Mouse (Mus musculus) spleen, postnatal 36 days (tissue): ENCODE data around the gene Nomo1.

Experiments used
- DNase-seq, 2 experiments: peaks; one replicate each; pipeline ENCODE4 v3.0.0; 2022; ENCODE audit warnings: low spot score in 2 of 2, mixed read lengths in 1 of 2

The Nomo1 gene

DNA sequence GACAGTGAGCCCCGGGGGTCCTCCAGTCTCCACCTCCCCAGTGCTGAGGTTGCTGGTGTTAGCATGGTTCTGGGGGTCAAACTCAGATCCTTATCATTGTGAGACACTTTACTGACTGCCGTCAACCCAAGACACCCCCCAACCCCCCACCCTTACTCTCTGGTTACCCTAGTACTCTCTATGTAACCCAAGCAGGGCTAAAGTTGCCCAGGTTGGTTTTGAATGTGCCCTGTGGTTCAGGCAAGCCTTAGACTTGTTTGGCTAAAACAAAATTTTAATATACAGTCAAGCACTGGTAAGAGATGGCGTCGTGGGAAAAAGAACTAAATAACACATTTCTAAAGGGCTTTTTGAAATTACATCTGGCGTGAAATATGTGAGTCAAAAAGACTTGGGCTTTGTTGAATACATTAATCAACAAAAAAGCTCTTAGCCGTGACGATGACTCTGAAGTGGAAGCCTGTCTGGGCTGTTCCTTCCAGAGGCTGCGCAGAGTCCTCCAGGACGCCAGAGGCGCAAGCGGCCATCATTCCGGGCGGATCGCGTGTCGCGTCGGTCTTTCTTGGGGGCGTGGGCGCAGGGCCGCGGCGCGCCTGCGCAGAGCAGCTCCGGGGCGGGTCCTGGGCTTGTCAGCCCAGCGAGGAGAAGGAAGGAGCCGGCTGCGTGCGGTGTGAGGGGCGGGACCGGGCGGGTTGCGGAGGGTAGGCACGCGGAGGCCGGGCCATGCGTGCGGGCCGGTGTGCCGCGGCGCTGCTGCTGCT is at the start of gene Nomo1:
Gene Nomo1 (plus strand): TSS at position 590 of the 761 bp plus-strand sequence.
- peak; percentile 96 for DNase-seq

DNA sequence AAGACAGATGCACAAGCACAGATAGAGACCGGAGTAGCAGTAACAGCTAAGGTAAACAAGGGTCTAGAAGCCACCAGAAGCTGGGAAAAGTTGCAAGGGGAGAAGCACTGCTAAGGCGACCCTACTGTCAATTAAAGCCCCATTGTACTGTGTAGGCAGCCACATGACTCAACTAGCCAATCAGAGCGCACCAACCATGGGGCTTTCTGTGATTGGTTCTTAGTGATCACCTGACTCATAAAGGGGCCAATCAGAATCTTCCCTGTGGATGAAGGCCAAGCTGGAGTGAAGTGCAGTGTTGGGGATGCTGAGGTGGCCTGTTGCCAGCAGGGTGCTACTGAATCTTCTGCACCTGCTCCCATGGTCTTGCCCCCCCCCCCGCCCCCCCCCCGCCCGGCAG is 46.6 kb upstream of the Nomo1 start:
- no peak for DNase-seq

DNA sequence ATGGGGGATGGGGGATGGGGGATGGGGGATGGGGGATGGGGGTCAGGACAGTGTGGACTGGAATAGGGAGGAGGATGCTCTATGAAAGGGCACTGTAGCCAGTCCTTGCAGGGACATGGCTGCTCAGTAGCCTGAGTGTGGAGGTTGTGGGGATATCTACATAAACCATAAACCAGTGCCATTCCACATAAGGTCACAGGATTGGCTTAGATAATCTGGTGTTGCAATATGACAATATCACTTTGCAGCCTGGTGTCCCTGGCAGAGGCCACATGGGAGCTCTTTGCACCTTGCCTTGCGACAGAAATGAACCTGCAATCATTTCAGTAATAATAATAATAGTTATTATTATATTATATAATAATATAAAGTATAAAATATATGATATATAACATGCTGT is 45.2 kb upstream of the Nomo1 start:
- DNase-seq: no peak

DNA sequence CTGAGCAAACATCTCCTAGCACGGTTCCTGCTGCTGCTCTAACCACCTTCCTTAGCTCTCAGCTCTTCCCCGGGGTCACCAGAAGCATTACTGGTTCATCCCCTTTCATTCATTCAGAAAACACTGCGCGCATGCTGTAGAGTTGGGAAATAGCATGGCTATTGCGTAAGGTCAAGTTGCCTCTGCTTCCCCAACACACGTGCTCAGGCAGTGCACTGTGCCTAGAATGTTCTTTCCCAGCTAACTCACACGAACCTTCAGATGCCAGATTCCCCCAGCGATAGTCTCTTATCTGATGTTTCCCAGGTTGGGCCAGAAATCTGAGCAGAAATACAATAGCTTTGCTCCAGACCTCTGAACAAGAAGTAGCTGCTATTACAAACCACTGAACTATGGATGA is 41.0 kb upstream of the Nomo1 start:
- DNase-seq: no peak

DNA sequence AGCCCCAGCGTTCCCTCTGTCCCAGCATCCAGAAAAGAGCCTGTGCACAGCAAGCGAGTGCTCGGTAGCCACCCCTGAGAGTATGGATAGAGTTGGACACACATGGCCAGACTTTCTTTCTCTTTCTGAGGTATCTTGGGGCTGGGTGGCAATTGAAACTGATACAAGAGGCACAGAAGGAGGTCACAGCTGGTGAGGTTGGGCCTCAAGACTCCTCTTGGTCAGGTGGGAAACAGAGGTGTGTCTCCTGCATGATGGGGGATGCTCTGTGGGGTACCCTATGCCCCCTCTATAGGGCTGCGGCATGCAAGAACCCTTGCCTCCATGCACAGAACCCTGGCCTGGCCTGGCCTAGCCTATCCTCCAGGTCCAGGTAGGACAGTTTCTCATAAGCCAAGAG is 32.9 kb upstream of the Nomo1 start:
- no peak for DNase-seq

DNA sequence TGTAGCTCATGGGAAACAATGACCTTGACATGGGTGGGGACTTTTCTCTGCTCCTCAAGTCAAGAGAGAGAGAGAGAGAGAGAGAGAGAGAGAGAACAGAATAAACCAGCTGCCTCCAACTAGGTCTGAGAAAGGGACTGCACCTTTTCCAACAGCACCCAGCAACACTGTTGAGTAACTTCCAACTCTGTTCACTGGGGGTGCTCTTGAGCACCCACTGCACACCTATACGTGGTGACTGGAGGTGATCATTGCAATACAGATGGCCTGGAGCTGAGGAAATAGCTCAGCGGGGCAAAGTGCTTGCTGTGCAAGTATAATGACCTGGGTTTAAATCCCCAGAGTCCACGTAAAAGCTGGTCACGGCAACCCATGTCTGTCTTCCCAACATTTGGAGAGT is 30.8 kb upstream of the Nomo1 start:
- DNase-seq: no peak

DNA sequence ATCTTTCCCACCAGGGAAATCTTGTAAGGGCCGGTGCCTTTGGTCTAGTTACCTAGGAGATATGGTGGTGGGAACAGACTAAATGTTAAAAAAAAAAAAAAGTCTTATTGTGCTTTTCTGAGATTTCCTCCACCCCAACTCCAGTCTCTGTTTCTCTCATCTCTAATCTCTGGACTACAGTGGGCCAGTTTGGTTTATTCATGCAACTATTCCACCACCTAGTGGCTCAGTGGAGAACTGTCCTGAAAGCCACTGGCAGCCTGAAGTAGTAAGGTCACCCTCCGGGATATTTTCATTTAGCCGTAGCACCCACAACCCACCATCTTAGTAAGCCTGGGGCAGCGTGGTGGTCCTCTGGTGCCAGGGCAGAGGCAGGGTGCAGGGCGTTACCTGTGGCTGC is 23.9 kb upstream of the Nomo1 start:
- DNase-seq: peak; percentile 10 to 26

DNA sequence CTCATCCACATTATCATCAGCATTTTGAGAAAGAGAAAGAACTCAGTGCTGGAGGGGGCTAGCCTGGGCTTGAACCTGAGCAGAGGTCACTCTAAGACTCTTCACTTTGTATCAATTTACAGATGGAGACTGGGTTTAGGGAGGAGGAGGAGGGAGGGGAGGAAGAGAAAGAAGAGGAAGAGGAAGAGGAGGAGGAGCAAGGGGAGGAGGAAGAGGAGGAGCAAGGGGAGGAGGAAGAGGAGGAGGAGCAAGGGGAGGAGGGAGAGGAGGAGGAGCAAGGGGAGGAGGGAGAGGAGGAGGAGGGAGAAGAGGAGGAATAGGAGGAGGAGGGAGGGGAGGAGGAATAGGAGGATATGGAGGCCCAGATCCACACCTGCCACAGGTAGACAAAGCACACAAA is 21.4 kb upstream of the Nomo1 start:
- no peak for DNase-seq

DNA sequence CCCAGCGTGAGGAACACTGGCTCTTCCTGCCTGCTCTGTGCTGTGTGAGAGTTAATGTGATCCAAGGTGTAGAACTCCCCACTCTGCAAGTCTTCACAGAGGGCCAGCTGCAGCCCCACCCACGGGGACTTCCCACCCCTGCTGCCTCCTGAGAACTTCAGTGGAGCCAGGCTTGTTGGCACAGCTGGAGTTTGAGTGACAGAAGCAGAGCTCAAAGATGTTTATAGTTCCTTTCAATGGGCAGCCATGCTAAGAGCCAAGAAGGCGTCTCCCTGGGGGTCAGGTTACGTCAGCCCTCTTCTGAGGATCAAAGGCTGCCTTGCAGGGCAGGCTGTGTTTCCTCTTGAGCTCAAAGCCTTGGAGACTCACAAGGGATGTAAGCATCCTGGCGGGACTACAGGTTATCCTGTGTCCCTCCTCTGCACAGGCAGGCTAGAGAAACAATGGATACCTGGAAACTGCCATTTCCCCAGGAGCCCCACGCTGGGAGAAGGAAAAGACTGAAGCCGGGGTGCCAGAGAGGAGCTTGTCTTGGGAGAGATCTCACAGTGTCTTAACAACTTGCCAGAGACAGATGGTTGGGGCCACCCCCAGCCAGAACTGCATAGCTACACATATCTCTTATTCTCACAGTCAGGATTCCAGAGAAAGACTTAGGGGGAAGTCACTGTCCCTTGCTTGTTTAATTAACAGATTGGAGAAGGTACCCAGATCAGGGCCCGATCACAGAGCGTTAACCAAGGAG is 20.1 kb upstream of the Nomo1 start:
- no peak for DNase-seq

DNA sequence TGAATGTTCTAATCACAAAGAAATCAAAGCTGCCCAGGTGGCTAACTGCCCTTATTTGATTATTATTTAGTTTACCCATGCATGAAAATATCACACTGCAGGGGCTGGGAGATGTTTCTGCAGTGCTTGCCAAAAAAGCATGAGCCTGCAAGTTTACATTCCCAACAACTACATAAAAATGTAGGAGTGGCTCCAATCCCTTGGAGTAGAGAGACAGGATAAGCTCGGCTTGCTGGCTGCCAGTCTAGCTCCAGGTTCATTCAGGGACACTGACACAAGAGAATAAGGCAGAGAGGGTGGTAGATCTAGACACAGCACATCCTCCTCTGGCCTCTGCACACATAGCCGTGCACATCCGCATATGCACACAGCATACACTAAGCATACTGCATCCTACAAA is 13.9 kb upstream of the Nomo1 start:
- no peak for DNase-seq

DNA sequence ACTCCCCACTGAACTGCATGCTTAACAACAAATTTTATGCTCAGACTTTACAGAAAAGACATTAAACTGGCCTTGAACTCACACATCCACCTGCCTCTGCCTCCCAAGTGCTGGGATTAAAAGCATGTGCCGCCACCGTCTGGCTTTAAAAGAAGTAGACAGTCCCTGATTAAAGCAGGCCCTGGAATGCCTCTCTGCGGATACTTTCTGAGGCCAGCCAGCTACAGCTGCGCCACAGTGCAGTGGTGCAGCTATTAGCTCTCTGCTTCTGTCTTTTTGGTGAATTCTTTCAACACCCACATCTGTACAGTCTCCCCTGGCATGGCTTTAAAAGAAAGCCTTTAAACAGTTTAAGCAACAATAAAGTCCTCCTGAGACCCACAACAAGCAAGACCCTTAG is 11.5 kb upstream of the Nomo1 start:
- DNase-seq: no peak

DNA sequence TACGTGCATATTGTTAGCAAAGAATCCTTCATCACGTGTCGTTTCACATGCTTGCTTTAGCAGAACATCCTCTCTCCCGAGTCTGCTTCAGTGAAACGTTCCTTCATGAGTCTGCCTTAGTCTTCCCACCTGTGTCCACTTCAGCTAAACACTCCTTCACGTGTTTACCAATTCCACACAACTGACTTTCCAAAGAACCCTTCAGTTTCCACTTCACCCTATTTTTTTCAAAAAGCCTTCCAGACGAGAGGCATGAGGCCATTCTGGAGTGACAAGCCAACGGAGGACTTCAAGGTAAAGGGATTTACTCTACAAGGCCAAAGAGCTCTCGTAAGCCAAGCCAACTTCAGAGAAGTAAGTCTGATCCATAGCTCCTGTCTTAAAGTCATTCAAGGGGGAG is 8.1 kb upstream of the Nomo1 start:
- DNase-seq: no peak

DNA sequence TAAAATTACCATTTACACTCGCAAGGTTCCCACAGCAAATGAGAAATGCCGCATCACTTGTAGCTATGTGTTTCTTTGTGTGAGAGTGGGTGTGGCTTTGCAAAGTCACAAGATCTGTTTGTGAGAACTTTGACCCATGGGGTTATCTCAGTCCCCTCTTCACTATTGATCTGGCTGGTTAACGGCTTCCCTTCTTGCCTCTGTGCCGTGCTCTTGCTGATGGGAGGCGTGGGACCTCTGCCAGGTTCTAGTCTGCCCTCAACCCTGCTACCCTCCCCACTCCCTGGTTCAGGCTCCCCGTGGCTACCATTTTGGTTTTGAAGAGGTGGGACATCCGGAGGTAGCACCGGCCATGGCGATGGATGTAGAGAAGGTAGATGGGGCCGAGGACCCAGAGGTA is 4.8 kb upstream of the Nomo1 start:
- DNase-seq: no peak

DNA sequence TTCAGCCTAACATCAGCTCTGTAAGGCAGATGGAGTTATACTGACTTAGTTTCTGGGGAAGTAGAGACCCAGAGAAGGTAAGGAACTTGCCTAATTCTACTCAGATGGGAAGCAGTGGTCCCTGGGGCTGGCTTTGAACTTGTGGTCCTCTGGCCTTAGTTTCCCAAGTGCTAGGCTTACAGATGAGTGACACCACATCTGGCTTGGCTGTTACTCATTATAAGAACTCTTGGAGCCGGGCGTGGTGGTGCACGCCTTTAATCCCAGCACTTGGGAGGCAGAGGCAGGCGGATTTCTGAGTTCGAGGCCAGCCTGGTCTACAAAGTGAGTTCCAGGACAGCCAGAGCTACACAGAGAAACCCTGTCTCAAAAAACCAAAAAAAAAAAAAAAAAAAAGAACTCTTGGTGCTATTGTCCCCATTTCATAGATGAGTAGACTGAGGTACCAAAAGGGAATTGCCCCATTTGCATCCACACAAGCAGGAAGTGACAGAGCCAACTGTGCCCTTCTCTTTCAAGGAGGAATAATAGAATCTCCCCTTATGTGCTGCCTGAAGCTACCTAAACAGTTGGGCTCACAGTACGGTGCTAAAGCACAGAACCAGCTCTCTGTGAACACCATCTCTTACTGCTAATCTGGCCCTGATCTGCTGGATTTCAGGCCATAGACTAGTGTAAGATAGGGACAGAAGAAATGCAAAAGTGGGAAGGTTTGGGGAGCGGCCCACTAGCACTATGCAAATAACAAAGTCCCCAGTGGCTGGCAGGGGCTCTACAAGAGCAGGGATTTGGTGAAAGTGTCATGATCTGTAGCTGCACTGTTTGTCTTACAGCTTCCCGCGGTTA is 4.0 kb upstream of the Nomo1 start:
- no peak for DNase-seq

DNA sequence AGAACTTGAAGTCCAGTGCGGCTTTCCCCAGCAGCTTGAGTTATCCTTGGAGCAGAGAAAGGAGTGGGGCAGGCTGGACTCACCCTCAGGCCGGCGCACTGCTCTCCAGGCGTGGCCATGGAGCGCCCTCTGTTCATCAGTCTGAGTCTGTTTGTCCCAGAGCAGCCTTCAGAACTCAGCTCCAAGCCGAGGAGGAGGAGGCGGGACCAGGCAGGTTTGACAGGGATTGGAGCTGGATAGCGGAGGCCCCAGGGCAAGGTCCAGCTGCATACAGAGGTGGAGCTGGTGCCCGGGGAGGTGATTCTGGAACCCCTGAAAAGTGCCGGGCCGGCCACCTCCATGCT is 3.4 kb upstream of the Nomo1 start, which contains the start of gene Abcc6:
Gene Abcc6 (minus strand): TSS at position 158 of the 344 bp plus-strand sequence.
- DNase-seq: no peak

DNA sequence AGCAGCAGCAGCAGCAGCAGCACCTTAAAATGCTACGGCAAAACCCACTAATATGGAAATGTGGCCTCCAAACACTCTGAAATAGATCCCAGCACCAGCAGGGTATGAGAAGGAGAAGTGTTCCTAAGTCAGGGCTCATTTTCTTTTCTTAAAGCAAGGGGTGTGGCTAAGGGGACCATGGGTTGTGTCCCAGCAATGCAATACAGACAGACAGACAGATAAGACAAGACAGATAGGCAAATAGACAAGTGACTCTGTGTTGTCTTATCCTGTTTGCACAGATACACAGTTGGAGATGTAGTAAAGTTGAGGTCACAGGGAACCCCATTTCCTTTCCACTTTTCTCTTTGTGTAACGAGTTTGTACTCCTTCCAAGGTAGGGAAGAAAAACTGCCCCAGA is 2.4 kb upstream of the Nomo1 start:
- DNase-seq: no peak

DNA sequence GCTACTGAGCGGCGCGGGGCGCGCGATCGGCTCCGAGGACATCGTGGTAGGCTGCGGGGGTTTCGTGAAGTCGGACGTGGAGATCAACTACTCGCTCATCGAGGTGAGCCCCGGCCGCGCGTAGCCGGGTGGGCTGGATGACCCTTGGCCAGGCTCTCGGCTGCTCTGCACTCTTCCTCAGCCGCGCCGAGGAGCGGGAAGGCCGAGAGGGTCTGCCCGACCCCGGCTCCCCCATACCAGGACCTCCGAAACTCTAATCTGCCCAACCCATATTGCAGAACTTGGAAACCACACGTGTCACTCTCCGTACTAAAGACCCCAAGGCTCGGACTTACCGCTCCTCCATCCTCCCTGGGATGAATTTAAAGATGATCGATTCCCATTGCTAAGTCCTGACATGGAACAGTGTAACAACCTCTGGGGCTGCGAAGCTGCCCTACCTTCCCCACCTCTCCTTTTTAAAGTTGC is 406 bp downstream of the Nomo1 start:
- DNase-seq: no peak

DNA sequence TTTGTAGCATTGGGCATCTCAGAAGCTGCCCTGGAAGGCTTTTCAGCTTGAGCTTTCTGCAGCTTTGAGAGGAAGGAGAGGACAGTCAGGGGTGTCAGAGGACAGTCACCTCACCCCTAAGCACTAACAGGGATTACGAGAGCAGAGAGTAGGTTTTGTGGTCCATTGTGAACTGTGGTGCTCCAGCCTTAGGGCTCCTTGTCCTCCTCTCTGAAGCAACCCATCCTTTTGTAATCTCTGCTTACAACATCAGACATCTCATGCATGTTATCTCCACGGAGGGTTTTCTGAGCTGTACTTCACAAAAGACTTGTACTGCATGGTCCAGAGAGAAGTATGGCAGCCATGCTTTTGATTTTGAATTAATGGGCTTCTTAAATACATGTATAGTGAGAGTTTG is 1.5 kb downstream of the Nomo1 start:
- DNase-seq: no peak

DNA sequence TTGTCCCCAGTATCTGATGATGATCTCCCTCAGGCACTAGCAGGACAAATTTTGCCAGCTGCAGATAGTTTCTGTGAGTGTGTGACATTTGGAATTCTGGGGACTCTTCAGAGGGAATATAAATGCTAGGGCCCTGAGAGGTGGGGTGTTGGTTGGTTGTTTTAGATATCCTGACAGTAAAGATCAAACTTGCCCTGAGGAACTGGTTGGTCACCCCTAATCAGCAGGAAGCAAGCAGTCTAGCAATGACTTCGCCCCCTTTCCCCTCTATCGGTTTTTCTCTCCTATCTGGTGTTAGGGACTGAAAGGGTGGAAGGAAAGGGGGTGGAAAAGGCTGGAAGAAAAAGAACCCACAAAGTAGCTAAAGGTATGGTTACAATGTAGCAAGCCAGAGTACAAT is 2.0 kb downstream of the Nomo1 start:
- DNase-seq: no peak

DNA sequence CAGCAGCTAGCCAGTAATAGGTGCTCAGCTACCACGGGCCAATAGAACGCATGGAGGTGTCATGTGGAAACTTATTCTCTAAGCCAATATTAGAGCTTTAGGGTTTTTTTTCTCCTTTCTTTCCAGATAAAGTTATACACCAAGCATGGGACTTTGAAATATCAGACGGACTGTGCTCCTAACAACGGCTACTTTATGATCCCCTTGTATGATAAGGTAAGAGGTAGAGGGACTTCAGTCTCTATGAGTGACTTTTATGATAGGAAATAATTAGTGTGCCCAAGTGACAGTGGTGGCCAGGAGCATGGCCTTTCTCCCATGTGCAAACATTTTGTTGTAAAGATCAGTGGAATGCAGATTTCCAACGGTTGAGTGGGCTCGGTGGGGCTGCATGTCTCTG is 3.9 kb downstream of the Nomo1 start:
- no peak for DNase-seq

DNA sequence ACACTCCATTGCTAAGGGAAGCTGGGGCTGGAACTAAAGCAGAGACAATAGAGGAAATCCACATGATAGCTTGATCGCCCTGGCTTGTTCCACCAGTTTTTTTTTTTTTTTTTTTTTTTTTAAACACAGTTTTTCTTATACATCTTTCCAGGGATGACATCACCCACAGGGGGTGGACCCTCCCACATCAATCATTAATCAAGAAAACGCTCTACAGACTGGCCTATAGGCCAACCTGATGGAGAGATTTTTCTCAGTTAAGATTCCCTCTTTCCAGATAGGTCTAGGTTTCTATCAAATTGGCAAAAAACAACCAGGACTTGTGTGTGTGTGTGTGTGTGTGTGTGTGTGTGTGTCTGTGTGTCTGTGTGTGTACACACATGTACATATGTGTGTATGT is 6.4 kb downstream of the Nomo1 start:
- DNase-seq: no peak

DNA sequence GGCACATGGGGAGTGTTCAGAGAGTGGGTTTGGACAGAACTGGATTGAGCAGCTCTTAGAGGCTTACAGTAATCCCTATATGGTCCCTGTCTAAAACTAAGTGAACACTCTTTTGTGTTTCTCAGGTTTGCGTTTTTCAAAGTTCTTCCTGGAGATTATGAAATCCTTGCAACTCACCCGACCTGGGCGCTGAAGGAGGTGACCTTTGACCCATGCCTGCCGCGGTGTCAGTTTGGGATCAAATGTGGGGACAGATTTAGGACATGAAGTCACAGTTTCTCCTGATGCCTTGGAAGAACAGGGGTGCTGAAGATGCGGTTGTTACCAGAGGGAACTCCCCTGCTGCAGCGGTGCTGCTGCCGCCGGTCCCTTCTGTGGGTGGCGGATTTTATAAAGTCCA is 10.6 kb downstream of the Nomo1 start:
- DNase-seq: no peak

DNA sequence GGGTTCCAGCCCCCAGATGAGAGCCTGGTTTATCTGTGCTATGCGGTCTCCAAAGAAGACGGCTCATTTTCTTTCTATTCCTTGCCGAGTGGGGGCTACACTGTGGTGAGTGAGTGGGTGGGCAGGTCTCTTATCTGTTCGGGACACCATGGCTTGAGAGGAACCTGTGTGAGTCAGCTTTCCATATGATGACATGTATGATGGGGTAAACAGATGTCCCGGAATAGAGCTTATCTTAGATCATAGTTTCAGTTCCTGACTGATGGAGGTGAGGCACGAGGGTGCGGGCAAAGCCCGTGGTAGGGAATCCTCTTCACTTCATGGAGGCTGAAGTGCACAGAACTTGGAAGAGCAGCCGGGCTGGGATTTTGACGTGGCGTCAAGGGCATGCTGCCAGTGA is 12.4 kb downstream of the Nomo1 start:
- DNase-seq: no peak
